Mouse (Mus musculus): ENCODE measurements around the gene Ckap2. TPM values are rescaled to one million over a fixed set of nuclear protein-coding genes. Genes with fewer than 3 reads are reported as not detected.

Gene Ckap2
- 6.7 and 10.0 TPM in 2 replicates for polyA plus RNA-seq (2012)

- no peak for TF ChIP-seq GATA1 (IDR thresholded peaks at IDR 0.05; ENCODE audit: low read length)
Measured at GRCm38 (mm10) chr8:22185431-22186397, at the start of gene Ckap2. Gene Ckap2 (minus strand): TSS chr8:22185819.

GRCm38 (mm10) chr8:22228621-22229020, 43.0 kb upstream of the Ckap2 start:
- TF ChIP-seq GATA1 (IDR thresholded peaks at IDR 0.05; ENCODE audit: low read length) = no peak

- TF ChIP-seq GATA1 (IDR thresholded peaks at IDR 0.05; ENCODE audit: low read length) = no peak
Measured at GRCm38 (mm10) chr8:22227061-22227877, 41.6 kb upstream of the Ckap2 start, which contains the start of gene Thsd1. Gene Thsd1 (plus strand): TSS chr8:22227313.

GRCm38 (mm10) chr8:22226361-22226760, 40.7 kb upstream of the Ckap2 start:
- no peak for TF ChIP-seq GATA1 (IDR thresholded peaks at IDR 0.05; ENCODE audit: low read length)

- TF ChIP-seq GATA1 (IDR thresholded peaks at IDR 0.05; ENCODE audit: low read length) = no peak
Measured at GRCm38 (mm10) chr8:22214826-22215225, 29.2 kb upstream of the Ckap2 start.

- TF ChIP-seq GATA1 (IDR thresholded peaks at IDR 0.05; ENCODE audit: low read length) = peak; percentile 32
Measured at GRCm38 (mm10) chr8:22209012-22209411, 23.4 kb upstream of the Ckap2 start.

- no peak for TF ChIP-seq GATA1 (IDR thresholded peaks at IDR 0.05; ENCODE audit: low read length)
Measured at GRCm38 (mm10) chr8:22207535-22207934, 21.9 kb upstream of the Ckap2 start.

GRCm38 (mm10) chr8:22199481-22199880, 13.9 kb upstream of the Ckap2 start:
- no peak for TF ChIP-seq GATA1 (IDR thresholded peaks at IDR 0.05; ENCODE audit: low read length)

- no peak for TF ChIP-seq GATA1 (IDR thresholded peaks at IDR 0.05; ENCODE audit: low read length)
Measured at GRCm38 (mm10) chr8:22197914-22198313, 12.3 kb upstream of the Ckap2 start.

GRCm38 (mm10) chr8:22193432-22194010, 7.9 kb upstream of the Ckap2 start:
- no peak for TF ChIP-seq GATA1 (IDR thresholded peaks at IDR 0.05; ENCODE audit: low read length)

GRCm38 (mm10) chr8:22192660-22193431, 7.2 kb upstream of the Ckap2 start, which contains the start of gene Vps36:
Gene Vps36 (plus strand): TSS chr8:22192809.
- no peak for TF ChIP-seq GATA1 (IDR thresholded peaks at IDR 0.05; ENCODE audit: low read length)

GRCm38 (mm10) chr8:22184884-22185283, 735 bp downstream of the Ckap2 start:
- no peak for TF ChIP-seq GATA1 (IDR thresholded peaks at IDR 0.05; ENCODE audit: low read length)

GRCm38 (mm10) chr8:22175966-22176365, 9.7 kb downstream of the Ckap2 start:
- no peak for TF ChIP-seq GATA1 (IDR thresholded peaks at IDR 0.05; ENCODE audit: low read length)

- no peak for TF ChIP-seq GATA1 (IDR thresholded peaks at IDR 0.05; ENCODE audit: low read length)
Measured at GRCm38 (mm10) chr8:22169167-22169566, 16.5 kb downstream of the Ckap2 start.

- TF ChIP-seq GATA1 (IDR thresholded peaks at IDR 0.05; ENCODE audit: low read length) = no peak
Measured at GRCm38 (mm10) chr8:22166080-22166603, 19.5 kb downstream of the Ckap2 start, which contains the start of gene Nek3. Gene Nek3 (minus strand): TSS chr8:22166435.
